Mouse (Mus musculus): ENCODE measurements around the gene Evx1. TPM values are rescaled to one million over a fixed set of nuclear protein-coding genes. Genes with fewer than 3 reads are reported as not detected.

The Evx1 gene
- not detected for total RNA-seq (2021)
- long read RNA-seq, experiment 1: 0 reads
- long read RNA-seq, experiment 2: 0 reads

DNA sequence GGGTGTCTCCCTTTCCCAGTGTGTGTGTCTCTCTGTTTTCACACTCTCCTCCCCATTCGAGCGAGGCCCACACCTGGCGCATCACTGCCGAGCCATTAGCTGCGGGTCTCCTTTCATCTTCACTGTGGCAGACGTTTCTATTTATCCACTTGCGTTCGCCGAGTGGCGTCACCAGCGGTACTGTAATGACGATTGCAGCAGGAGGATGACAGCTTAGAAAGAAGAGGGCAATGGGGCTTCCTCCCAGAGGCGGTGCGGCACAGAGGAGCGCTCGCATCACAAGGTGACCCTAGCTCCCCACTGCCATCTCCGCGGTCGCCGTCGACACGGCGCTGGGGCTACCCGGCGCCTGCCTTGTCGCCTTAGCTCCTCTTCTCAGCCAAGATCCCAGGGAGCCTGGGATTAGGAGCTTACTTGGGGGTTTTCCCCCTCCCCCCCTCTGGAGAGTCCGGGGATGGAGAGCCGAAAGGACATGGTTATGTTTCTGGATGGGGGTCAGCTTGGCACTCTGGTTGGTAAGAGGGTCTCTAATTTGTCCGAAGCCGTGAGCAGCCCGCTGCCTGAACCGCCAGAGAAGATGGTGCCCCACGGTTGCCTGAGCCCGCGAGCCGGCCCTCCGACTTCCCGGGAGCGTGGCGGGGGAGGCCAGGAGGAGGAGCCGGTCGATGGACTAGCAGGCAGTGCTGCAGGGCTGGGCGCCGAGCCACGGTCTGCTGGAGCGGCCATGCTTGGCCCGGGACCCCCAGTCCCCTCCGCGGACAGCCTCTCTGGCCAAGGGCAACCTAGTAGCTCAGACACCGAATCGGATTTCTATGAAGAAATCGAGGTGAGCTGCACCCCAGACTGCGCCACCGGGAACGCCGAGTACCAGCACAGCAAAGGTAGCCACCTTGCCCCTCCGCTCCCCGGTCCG, at the start of gene Evx1:
Gene Evx1 (plus strand): TSS at position 108 of the 913 bp plus-strand sequence.
- no peak within 1 kb of the TSS for H3K27ac ChIP-seq
- peak within 1 kb of the TSS; percentile 17 for H3K4me3 ChIP-seq
- intact Hi-C loops (cut with DNase I): loop anchor here (5.0 kb wide), 1 partner anchor 41 kb away; no protein-coding TSS in a partner anchor
- DNase-seq: no peak
- no peak for TF ChIP-seq CTCF (IDR thresholded peaks at IDR 0.05)

DNA sequence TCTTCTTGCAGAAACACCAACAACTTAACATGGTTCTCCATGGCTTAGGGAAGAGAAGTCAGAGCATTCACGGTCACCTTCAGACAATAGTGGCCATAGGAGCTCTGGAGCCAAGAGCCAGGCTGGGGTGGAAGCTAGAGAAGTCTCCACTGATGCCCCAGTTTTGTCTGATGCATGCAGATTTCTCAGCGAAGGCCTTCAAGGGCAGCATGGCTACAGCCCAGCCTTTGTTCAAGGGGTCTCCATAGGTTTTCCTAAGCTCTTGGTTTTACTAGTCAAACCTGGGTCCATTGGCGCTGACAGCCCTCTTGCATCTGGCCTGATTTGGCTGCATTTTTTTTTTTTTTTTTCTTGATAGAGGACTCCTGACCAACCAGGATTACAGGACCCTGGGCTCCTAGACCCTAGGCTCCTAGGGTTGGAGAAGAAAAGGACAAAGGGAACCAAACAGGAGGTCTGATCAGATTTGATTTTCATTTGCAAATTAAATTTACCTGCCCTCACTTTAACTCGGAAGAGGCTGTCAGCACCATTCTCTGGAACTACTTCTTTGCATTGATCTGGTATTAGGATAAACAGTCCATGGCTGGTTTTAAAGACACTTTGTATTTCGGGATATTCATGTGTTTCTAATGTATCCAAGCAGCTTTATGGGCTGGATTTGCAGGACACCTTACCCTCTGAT, 49.0 kb upstream of the Evx1 start:
- no peak for DNase-seq
- TF ChIP-seq CTCF (IDR thresholded peaks at IDR 0.05): no peak
- Histone ChIP-seq H3K27ac (no peak overlapping the region), H3K4me3 (no peak overlapping the region)
- intact Hi-C loops (cut with DNase I): no loop called here

DNA sequence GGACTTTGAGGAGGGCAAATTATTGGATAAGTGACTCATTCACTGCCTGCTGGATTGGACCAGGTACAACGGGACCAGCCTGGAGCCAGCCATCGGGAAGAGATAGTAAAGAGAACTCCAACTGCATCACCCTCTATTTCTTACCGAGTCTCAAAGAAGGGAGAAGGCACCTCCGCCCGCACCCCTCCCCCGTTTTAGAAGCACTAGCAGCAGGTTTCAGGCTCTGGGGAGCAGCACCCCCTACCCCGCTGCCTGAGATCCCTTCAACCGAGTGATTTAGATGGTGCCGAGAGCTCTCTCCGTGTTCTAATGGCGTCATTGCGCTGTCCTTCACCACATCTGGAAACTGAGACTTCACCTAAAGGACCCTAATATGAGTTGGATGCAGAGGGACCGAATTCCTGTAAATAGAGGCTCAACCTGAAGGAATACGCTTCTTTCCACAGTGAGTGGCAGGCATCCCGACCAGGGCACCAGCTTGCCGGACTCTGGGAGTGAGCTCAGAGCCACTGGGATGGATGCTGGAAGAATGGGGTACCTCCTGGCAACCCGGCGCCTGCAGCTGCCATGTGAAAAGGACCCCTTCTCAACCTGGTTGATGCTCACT, 47.9 kb upstream of the Evx1 start:
- Histone ChIP-seq H3K27ac (no peak overlapping the region), H3K4me3 (no peak overlapping the region)
- no peak for DNase-seq
- no peak for TF ChIP-seq CTCF (IDR thresholded peaks at IDR 0.05)
- intact Hi-C loops (cut with DNase I): no loop called here

DNA sequence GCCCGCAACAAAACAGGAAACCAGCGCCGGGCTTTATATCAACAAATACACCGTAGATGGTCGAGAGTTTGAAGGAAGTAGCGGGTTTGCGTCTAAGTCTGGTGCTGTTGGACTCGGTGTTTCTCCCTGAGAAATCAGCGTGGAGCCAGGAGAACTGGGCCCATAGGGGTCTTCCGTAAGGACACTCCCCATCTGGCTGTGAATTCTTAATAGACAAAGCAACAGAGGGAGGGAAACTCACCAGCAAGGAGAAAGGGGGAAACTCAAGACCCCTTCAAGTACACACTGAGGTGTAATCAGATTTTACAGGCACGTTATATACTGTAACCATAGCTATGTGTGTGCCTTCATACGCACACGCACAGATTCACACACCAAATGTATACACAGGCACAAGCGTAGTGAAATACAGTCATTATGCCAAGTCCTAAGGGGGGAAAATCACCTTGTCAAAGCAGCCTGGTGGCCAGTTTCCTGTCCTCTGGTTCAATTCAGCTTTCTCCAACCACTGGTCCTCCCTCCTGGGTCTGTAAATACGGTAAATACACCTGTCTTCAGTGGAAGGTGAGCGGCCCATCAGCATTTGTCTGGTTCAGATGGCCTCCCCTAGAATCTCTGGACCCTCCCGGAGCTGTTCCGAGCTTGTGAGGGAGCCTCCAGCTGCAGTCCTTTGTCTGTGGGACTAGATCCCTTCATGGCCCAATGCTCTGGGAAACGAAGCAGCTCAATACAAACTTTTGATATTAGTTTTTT, 47.2 kb upstream of the Evx1 start:
- DNase-seq: no peak
- intact Hi-C loops (cut with DNase I): no loop called here
- no peak for TF ChIP-seq CTCF (IDR thresholded peaks at IDR 0.05)
- H3K4me3 ChIP-seq: no peak overlapping the region
- no peak overlapping the region for H3K27ac ChIP-seq

GRCm38 (mm10) chr6:52266666-52266985, 46.7 kb upstream of the Evx1 start:
- no peak for DNase-seq
- no peak overlapping the region for H3K27ac ChIP-seq
- TF ChIP-seq CTCF (IDR thresholded peaks at IDR 0.05): no peak
- intact Hi-C loops (cut with DNase I): no loop called here
- H3K4me3 ChIP-seq: no peak overlapping the region

GRCm38 (mm10) chr6:52267221-52267620, 46.1 kb upstream of the Evx1 start:
- no peak overlapping the region for H3K27ac ChIP-seq
- DNase-seq: no peak
- TF ChIP-seq CTCF (IDR thresholded peaks at IDR 0.05): no peak
- intact Hi-C loops (cut with DNase I): no loop called here
- H3K4me3 ChIP-seq: no peak overlapping the region

GRCm38 (mm10) chr6:52267691-52268090, 45.6 kb upstream of the Evx1 start:
- no peak overlapping the region for H3K27ac ChIP-seq
- intact Hi-C loops (cut with DNase I): no loop called here

DNA sequence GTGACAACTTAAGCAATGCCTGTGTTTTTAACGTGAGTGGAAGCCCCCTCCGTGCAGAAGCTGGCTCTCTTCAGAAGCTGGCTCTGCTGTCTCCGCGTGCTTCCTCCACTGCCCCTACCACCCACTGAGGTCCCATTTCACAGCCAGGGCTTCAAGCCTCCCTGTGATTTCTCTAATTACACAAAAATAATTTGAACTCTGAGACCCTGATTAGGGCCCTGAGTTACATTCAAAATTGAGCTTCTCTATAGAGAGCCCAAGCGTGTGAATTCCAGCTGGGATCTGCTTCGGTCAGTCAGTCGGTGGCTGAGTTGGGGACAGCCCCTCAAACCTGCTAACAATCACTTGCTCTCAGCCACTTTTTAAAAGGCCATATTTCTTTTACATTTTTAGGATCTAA, 45.0 kb upstream of the Evx1 start:
- intact Hi-C loops (cut with DNase I): no loop called here
- no peak for DNase-seq
- Histone ChIP-seq H3K4me3 (no peak overlapping the region), H3K27ac (no peak overlapping the region)
- TF ChIP-seq CTCF (IDR thresholded peaks at IDR 0.05): no peak

More at GRCm38 (mm10) chr6:52267691-52268090, 45.6 kb upstream of the Evx1 start:
- no peak for TF ChIP-seq CTCF (IDR thresholded peaks at IDR 0.05)
- no peak for DNase-seq
- H3K4me3 ChIP-seq: no peak overlapping the region

DNA sequence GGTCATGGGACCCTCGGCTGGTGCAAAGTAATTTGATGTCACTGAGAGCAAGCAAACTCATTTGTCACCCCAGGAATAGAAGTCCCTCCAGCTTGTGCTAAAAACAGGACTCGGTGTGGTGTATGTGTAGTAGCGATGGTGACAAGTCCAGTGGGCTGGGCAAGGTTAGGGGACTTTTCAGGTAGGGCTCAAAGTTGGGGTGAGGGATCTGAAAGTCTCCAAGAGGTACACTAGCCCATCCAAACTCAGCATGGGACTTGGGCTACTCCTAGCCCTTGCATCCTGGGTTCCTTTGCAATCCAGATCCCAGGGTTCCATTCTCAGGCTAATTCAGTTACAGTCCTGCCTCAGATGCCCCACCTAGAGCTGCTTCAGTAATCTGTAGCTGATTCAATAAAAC, 44.5 kb upstream of the Evx1 start:
- no peak for TF ChIP-seq CTCF (IDR thresholded peaks at IDR 0.05)
- intact Hi-C loops (cut with DNase I): no loop called here
- H3K27ac ChIP-seq: no peak overlapping the region
- no peak for DNase-seq
- no peak overlapping the region for H3K4me3 ChIP-seq

GRCm38 (mm10) chr6:52270494-52271480, 42.5 kb upstream of the Evx1 start:
- H3K4me3 ChIP-seq: peak overlapping the region; percentile 34; the same call in 1 of the 2 replicates

More at GRCm38 (mm10) chr6:52270494-52271480, 42.5 kb upstream of the Evx1 start:
- peak; percentile 84 for TF ChIP-seq CTCF (IDR thresholded peaks at IDR 0.05)
- no peak overlapping the region for H3K27ac ChIP-seq
- intact Hi-C loops (cut with DNase I): loop anchor here (5.0 kb wide), 1 partner anchor 42 kb away; the partner anchor contains the start of gene Evx1
- peak; percentile 72 for DNase-seq
